Mouse (Mus musculus) hematopoietic stem cell, adult 5-6 weeks (primary cell): ENCODE measurements around the gene Otx2. TPM values are rescaled to one million over a fixed set of nuclear protein-coding genes. Genes with fewer than 3 reads are reported as not detected.

Source experiments
- ATAC-seq, 2 experiments: fragments of 125-278 bp in 1 of 2; replicated peaks in 1 of 2; 2 replicates each; pipeline ENCODE4 v1.8.0; 2016 to 2017; ENCODE audit warnings: inconsistent platforms in 2 of 2, mild to moderate bottlenecking in 2 of 2, moderate number of reproducible peaks in 2 of 2, low read depth in 1 of 2, moderate TSS enrichment in 1 of 2; ENCODE audit not compliant: low FRiP score in 2 of 2, poor library complexity in 2 of 2, severe bottlenecking in 2 of 2, insufficient read depth in 1 of 2, low TSS enrichment in 1 of 2
- total RNA-seq: library from RNA; stranded (forward); fragments of 172-1452, 232-1000 nt; gene quantifications from 2 replicates; pipeline ENCODE4 v1.2.3, GENCODE M21; 2017

The Otx2 gene
- total RNA-seq, 1 experiment from 2014 or later: not detected

DNA sequence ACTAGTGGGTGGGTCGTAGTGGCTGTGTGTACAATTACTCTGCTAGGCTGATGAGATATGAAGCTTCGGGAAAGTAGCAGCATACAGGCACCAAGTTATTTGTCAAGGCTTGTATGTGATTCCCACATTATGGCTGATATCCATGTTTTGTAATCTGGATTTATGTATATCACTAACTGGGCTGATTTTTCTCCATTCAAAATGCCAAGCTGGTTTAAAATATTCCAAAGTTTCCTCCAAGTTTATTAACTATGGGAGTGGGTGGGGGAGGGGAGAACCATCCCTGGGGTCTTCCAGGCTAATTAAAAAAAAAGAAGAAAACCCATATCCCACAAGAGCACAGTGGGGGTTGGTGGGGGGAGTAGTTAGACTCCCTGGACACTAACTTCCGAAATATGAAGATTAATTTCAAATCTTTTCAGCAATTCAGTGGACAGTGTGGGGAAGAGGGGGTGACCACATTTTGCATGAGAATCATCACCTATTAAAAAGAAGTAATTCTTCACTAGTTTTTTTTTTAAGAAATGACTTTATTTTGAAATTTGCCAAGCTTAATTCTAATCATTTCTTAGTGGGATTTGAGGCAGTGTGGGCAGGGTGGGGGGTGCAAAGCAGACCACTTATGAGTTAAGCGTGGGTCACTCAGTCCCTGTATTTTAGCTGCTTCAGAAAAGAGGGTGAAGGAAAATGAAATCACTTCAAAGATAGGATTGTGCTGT is 2.7 kb downstream of the Otx2 start:
- ATAC-seq: no peak

GRCm38 (mm10) chr14:48670258-48670630 is 3.4 kb downstream of the Otx2 start:
- ATAC-seq: no peak

GRCm38 (mm10) chr14:48669541-48670257 is 3.9 kb downstream of the Otx2 start:
- ATAC-seq: no peak

- ATAC-seq: no peak; a peak in 1 of 4 replicates
Measured at GRCm38 (mm10) chr14:48668761-48669303, 4.8 kb downstream of the Otx2 start.

- ATAC-seq: no peak
Measured at GRCm38 (mm10) chr14:48668051-48668481, 5.6 kb downstream of the Otx2 start.

GRCm38 (mm10) chr14:48667396-48667795 is 6.2 kb downstream of the Otx2 start:
- ATAC-seq: no peak

- ATAC-seq: no peak
Measured at GRCm38 (mm10) chr14:48666771-48667170, 6.8 kb downstream of the Otx2 start.

DNA sequence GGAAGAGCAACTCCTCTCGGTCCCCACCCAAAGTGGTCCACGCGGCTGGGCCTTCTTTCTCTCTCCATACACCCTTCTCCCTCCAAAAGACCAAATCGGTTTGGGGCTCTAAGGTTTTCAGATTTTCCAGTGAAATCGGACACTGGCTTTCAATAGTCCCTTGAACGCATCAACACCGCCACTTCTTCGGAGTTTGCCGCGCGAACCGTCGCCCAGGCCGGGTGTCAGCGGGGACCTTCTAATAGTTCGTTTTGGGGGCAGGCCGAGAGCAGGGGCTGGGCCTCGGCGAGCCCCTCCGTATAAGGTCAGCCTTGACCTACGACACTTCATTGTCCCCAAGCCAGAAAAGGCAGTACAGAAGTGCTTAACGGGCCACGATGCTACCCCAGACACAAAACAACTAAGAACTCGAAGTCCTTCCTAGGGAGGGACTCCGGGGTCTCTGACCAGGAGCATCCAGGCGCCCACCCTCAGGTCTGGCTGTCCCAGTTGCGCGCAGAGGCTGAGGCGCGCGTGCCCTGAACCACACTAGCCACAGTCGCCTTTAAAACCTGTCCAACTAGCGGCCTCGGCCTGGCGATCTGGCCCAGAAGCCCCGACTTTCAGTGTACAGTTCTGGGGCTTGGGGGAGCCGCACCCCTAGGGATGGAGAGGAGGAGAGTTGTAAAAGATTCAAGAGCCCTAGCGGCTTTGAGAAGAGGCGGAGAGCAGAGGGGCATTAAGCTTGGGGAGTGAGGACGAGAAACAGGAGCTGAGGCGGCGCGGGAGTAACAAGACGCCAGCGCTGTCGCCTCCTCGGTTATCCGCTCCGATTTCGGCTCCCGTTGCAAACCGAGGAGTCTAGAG is 7.6 kb downstream of the Otx2 start:
- no peak for ATAC-seq

DNA sequence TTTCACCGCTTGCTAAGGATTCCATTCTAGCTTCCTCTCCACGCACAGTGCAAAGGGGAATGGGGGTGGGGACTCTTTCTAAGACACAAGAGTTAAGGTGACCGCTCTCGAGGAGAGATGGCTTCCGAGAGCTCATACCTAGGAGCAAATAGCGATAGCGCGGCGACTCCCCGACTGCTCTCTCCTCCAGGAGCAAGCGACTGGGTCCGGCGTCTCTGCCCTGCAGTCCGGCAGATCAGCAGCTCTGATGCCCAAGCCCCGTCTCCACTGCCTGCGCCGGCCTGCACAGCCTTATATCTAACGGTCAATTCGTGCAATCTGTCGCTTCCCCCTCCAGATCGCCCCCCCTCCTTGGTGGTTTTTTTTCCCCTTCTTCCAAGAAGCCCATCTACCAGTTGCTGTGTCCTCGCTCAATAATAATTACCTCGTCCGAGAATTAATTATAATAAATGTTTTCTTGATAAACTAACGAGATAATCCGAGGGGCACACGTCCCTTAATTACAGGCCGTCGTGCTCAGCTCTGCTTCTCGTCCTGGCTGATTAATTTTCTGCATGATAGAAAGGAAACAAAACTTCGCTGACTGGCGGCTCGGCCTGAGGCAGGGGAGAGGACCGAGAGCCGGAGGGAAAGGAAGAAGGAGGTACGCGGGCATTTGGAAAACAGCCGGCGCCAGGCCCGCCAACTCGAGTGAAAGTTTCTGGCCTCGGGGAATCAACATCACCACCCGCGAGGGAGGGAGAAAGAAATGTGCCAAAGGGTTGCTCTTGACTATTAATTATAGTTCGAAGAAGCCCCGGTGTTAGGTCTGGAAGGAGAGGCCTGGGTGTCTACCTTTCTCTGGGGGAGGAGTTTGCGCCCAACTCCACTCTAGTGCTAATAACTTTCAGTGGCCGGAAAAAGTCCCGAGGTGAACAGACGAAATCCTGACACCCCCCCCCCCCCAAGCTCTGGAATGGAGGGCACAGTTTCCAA is 8.5 kb downstream of the Otx2 start:
- ATAC-seq: peak in 1 of 2 experiments; percentile 17; a peak in 1 of 4 replicates

DNA sequence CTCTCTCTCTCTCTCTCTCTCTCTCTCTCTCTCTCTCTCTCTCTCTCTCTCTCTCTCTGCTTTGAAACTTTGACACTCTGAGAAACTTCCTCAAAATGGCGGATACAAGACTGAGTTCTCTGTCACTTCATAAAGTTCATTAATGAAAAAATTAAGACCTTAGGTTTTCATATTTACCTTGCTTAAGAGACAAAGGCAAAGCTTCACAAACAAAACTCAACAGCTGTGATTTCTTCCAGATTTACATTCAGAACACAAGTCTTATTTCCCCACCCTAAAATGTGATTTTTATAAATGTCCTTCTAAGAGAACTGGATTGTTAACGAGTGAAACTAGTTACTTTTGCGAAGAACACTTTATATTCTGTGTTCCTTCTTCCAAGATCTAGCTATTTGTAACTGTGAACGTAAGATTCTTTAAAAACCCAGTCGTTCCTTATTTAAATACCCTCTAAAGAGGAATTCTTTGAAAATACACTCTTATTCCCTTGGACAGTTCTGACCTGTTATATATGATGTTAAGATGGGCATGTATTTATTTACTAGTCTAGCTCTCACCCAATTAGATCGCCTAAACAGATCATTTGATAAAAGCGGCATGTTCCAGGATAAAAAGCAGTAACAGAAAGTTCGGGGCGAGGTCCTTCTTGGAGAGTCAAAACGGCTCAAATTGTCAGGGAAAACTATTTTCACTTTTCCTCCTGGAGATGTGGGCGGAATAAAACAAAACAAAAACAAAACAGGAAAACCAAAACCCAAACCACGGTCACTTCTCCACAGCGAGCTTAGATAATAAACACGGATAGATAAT is 9.4 kb downstream of the Otx2 start:
- ATAC-seq: no peak

DNA sequence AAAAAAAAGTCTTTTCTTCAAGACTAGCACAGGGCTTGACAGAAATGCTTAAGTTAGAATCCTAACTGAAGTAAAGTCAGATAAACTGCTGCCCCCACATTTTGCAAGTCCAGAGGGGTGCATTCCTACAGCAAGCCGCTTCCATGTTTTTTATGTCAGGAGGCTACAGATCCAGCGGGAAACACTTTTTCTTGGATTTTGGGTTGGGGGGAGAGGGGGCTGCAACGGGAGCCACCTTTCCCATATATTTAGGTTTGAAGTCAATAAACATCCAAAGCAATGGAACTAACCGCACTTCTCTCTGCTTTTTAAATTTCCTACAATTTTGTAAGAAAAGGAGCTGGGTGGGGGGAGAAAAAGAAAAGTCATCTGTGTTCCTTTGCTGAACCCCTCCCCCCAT is 10.1 kb downstream of the Otx2 start:
- ATAC-seq: no peak

GRCm38 (mm10) chr14:48662568-48663236 is 10.9 kb downstream of the Otx2 start:
- no peak for ATAC-seq

- no peak for ATAC-seq
Measured at GRCm38 (mm10) chr14:48661646-48662567, 11.7 kb downstream of the Otx2 start.

- no peak for ATAC-seq
Measured at GRCm38 (mm10) chr14:48661151-48661550, 12.5 kb downstream of the Otx2 start.

- no peak for ATAC-seq
Measured at GRCm38 (mm10) chr14:48660593-48660992, 13.0 kb downstream of the Otx2 start.
